Mouse (Mus musculus): Measurements from ENCODE around the gene Iqcf1. TPM values are rescaled to one million over a fixed set of nuclear protein-coding genes. Genes with fewer than 3 reads are reported as not detected.

The Iqcf1 gene
- polyA plus RNA-seq, 1 experiment from 2014 or later = not detected

- H3K27ac ChIP-seq (replicated peaks) = no peak overlapping the region
- no peak for ATAC-seq (ENCODE audit: insufficient number of reproducible peaks, low FRiP score, low TSS enrichment, low read depth)
- no peaks in the 10 kb centered on the region for H3K36me3 ChIP-seq
- no peaks in the 10 kb centered on the region for H3K4me1 ChIP-seq
- H3K27me3 ChIP-seq = no peaks in the 10 kb centered on the region
- H3K4me3 ChIP-seq (replicated peaks) = no peak overlapping the region
- 91% methylated on average over 11 of the region's 11 CpGs for WGBS
- H3K9ac ChIP-seq = no peak overlapping the region
- no peaks in the 10 kb centered on the region for H3K9me3 ChIP-seq (replicated peaks)
- H3K4me2 ChIP-seq (replicated peaks) = no peak overlapping the region
These were observed 35.2 kb downstream of the Iqcf1 start for GRCm38 (mm10) chr9:106534975-106535374.

Other genes with a start within 250 kb of the Iqcf1 start
- 22.4 and 32.8 TPM in 2 replicates for gene Poc1a, start 218.9 kb upstream of the Iqcf1 start, polyA plus RNA-seq (2015; fragmentation: Nextera tagmentation; extraction: Ambion mirVana)
- gene Dusp7, start 131.3 kb upstream of the Iqcf1 start, polyA plus RNA-seq (2015; fragmentation: Nextera tagmentation; extraction: Ambion mirVana) = 42.3 and 44.2 TPM in 2 replicates
- gene Rpl29, start 70.5 kb upstream of the Iqcf1 start, polyA plus RNA-seq (2015; fragmentation: Nextera tagmentation; extraction: Ambion mirVana) = 943 and 957 TPM in 2 replicates
- gene Acy1, start 61.6 kb upstream of the Iqcf1 start, polyA plus RNA-seq (2015; fragmentation: Nextera tagmentation; extraction: Ambion mirVana) = 40.6 and 43.7 TPM in 2 replicates
- gene Abhd14b, start 52.5 kb upstream of the Iqcf1 start, polyA plus RNA-seq (2015; fragmentation: Nextera tagmentation; extraction: Ambion mirVana) = 34.7 and 44.1 TPM in 2 replicates
- 75.6 and 87.0 TPM in 2 replicates for gene Abhd14a, start 52.3 kb upstream of the Iqcf1 start, polyA plus RNA-seq (2015; fragmentation: Nextera tagmentation; extraction: Ambion mirVana)
- gene Pcbp4, start 46.7 kb upstream of the Iqcf1 start, polyA plus RNA-seq (2015; fragmentation: Nextera tagmentation; extraction: Ambion mirVana) = 115 and 117 TPM in 2 replicates
- 0.57 and 0.64 TPM in 2 replicates for gene Gpr62, start 34.0 kb upstream of the Iqcf1 start, polyA plus RNA-seq (2015; fragmentation: Nextera tagmentation; extraction: Ambion mirVana)
- gene Rrp9, start 24.0 kb upstream of the Iqcf1 start, polyA plus RNA-seq (2015; fragmentation: Nextera tagmentation; extraction: Ambion mirVana) = 44.2 and 44.9 TPM in 2 replicates
- 6.8 and 8.5 TPM in 2 replicates for gene Parp3, start 23.0 kb upstream of the Iqcf1 start, polyA plus RNA-seq (2015; fragmentation: Nextera tagmentation; extraction: Ambion mirVana)
- not detected in 2 replicates for gene Iqcf5, start 14.6 kb downstream of the Iqcf1 start, polyA plus RNA-seq (2015; fragmentation: Nextera tagmentation; extraction: Ambion mirVana)
- not detected in 2 replicates for gene Iqcf3, start 61.7 kb downstream of the Iqcf1 start, polyA plus RNA-seq (2015; fragmentation: Nextera tagmentation; extraction: Ambion mirVana)
- not detected in 2 replicates for gene Iqcf4, start 71.0 kb downstream of the Iqcf1 start, polyA plus RNA-seq (2015; fragmentation: Nextera tagmentation; extraction: Ambion mirVana)
- gene Iqcf6, start 126.6 kb downstream of the Iqcf1 start, polyA plus RNA-seq (2015; fragmentation: Nextera tagmentation; extraction: Ambion mirVana) = not detected in 2 replicates
- gene Grm2, start 156.1 kb downstream of the Iqcf1 start, polyA plus RNA-seq (2015; fragmentation: Nextera tagmentation; extraction: Ambion mirVana) = 0.14 TPM in 1 of 2 replicates, not detected in the other
- gene Tex264, start 186.0 kb downstream of the Iqcf1 start, polyA plus RNA-seq (2015; fragmentation: Nextera tagmentation; extraction: Ambion mirVana) = 77.7 and 86.7 TPM in 2 replicates

Measured in embryonic facial prominence, embryonic 15.5 days (tissue).